Mouse (Mus musculus) right cerebral cortex, postnatal 14 days (tissue): Measurements from ENCODE around the gene Pitx1.

Source experiments
- DNase-seq: peaks from one replicate; pipeline ENCODE4 v3.0.0; 2022

The Pitx1 gene

GRCm38 (mm10) chr13:55775056-55775455 is 60.9 kb downstream of the Pitx1 start:
- DNase-seq: no peak
